Mouse (Mus musculus): ENCODE data around the gene Dag1. TPM values are rescaled to one million over a fixed set of nuclear protein-coding genes. Genes with fewer than 3 reads are reported as not detected.

Gene Dag1
- polyA plus RNA-seq, 1 experiment: 15.5 TPM

DNA sequence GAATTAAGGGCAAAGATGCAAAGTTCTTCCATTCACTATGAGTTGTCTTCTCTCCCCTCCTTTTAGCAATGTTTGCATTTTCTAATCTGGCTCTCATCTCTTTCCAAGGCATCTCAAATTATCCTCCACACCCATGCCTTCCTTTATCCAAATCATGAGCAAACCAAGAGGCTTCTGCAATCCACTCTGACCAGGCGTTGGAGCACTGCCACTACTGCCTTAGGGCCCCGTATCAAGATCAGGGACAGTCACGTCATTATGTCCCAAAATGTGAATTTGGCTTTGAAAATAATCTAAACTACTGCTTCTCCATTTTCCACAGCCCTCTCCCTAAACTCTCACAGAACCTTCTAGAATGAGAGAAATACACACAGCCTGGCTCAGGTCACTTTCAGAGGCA, 19.2 kb downstream of the Dag1 start:
- DNase-seq (ENCODE audit: low read depth in 1 of 2, low spot score in 2 of 2): no peak
- no peaks in the 10 kb centered on the region for H3K27me3 ChIP-seq (ENCODE audit: control insufficient read depth, insufficient read depth, low read length)
- WGBS: 86% methylated on average over 3 of the region's 3 CpGs
- no peak overlapping the region for H3K4me3 ChIP-seq (ENCODE audit: extremely low read depth, insufficient read depth, insufficient read length)
- no peak for TF ChIP-seq POLR2A (IDR thresholded peaks at IDR 0.05; ENCODE audit: low read depth, low read length)
- TF ChIP-seq CTCF (IDR thresholded peaks at IDR 0.05; ENCODE audit: extremely low read depth, insufficient read depth, insufficient read length, insufficient replicate concordance): no peak
- no peaks in the 10 kb centered on the region; the same call in 1 of the 2 replicates for H3K36me3 ChIP-seq (ENCODE audit: control insufficient read depth, insufficient read depth, low read length)
- H3K4me1 ChIP-seq (ENCODE audit: control insufficient read depth, insufficient read depth, insufficient read length): no peaks in the 10 kb centered on the region
- no peak overlapping the region for H3K27ac ChIP-seq (ENCODE audit: insufficient read depth, low read length)

DNA sequence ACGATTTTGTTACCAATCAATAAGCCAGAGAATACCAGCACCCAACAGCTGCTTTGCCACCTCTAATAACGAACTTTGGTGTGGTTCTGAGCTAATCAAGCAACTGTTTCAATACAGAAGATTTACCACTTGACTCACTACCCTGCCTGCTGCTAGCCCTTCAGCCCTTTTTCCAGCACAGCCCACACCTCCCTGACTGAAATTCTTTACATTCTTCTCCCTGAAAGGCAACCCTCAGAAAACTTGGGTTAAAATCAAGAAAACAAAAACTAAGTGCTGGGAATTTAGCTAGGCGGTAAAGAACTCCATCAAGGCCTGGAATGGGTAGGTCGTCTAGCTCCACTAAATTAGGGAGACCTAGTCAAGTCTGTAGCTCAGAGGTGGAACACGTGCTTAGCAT, 23.8 kb downstream of the Dag1 start:
- 91% methylated on average over 5 of the region's 5 CpGs for WGBS
- H3K4me1 ChIP-seq (ENCODE audit: control insufficient read depth, insufficient read depth, insufficient read length): no peaks in the 10 kb centered on the region
- no peak overlapping the region for H3K4me3 ChIP-seq (ENCODE audit: extremely low read depth, insufficient read depth, insufficient read length)
- no peak for DNase-seq (ENCODE audit: low read depth in 1 of 2, low spot score in 2 of 2)
- H3K27ac ChIP-seq (ENCODE audit: insufficient read depth, low read length): no peak overlapping the region
- no peak for TF ChIP-seq CTCF (IDR thresholded peaks at IDR 0.05; ENCODE audit: extremely low read depth, insufficient read depth, insufficient read length, insufficient replicate concordance)
- TF ChIP-seq POLR2A (IDR thresholded peaks at IDR 0.05; ENCODE audit: low read depth, low read length): no peak
- no peaks in the 10 kb centered on the region for H3K27me3 ChIP-seq (ENCODE audit: control insufficient read depth, insufficient read depth, low read length)
- H3K36me3 ChIP-seq (ENCODE audit: control insufficient read depth, insufficient read depth, low read length): no peaks in the 10 kb centered on the region; the same call in 1 of the 2 replicates

DNA sequence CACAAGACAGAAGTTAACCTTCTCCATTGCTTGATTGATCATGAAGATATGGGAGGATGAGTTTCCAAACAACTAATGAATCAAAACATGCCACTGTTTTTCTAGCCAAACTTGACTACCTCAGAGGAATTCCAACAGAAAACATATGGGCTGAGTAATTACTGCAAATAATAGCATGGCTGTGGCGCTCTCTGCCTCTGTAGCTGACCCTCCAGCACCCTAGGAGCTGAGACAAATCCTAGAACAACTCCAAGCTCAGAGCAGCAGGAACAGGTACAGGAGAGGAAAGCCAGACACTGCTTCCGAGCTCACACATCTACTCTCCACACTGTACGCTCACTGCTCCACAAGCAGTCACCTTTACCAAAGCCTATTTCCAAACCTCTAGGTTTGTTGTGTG, 24.9 kb downstream of the Dag1 start:
- 98% methylated on average over 3 of the region's 3 CpGs for WGBS
- DNase-seq (ENCODE audit: low read depth in 1 of 2, low spot score in 2 of 2): no peak
- Histone ChIP-seq H3K4me3 (ENCODE audit: extremely low read depth, insufficient read depth, insufficient read length) (no peak overlapping the region), H3K27ac (ENCODE audit: insufficient read depth, low read length) (no peak overlapping the region), H3K36me3 (ENCODE audit: control insufficient read depth, insufficient read depth, low read length) (no peaks in the 10 kb centered on the region), H3K27me3 (ENCODE audit: control insufficient read depth, insufficient read depth, low read length) (no peaks in the 10 kb centered on the region), H3K4me1 (ENCODE audit: control insufficient read depth, insufficient read depth, insufficient read length) (no peaks in the 10 kb centered on the region)
- TF ChIP-seq POLR2A (IDR thresholded peaks at IDR 0.05; ENCODE audit: low read depth, low read length) (no peak), CTCF (IDR thresholded peaks at IDR 0.05; ENCODE audit: extremely low read depth, insufficient read depth, insufficient read length, insufficient replicate concordance) (no peak)

DNA sequence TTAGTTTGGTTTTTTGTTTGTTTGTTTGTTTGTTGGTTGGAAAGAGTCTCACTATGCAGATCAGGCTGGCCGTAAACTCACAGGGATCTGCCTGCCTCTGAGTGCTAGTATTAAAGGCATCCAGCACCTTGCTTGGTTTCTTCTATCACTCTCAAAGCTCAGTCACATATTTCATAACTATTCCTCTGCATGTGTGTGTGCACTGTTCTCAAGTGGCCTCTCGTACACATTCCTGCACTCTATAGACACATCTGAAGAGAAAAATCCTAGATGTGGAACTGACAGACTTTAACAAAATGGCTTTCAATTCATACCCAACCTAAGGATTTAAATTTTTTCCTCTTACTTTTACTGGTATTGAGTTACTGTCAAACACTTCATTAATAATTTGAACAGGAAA, 25.4 kb downstream of the Dag1 start:
- no peak overlapping the region for H3K27ac ChIP-seq (ENCODE audit: insufficient read depth, low read length)
- 91% methylated on average over 2 of the region's 2 CpGs for WGBS
- H3K4me1 ChIP-seq (ENCODE audit: control insufficient read depth, insufficient read depth, insufficient read length): no peaks in the 10 kb centered on the region
- no peaks in the 10 kb centered on the region for H3K27me3 ChIP-seq (ENCODE audit: control insufficient read depth, insufficient read depth, low read length)
- DNase-seq (ENCODE audit: low read depth in 1 of 2, low spot score in 2 of 2): no peak
- TF ChIP-seq POLR2A (IDR thresholded peaks at IDR 0.05; ENCODE audit: low read depth, low read length) (no peak), CTCF (IDR thresholded peaks at IDR 0.05; ENCODE audit: extremely low read depth, insufficient read depth, insufficient read length, insufficient replicate concordance) (no peak)
- no peaks in the 10 kb centered on the region for H3K36me3 ChIP-seq (ENCODE audit: control insufficient read depth, insufficient read depth, low read length)
- no peak overlapping the region for H3K4me3 ChIP-seq (ENCODE audit: extremely low read depth, insufficient read depth, insufficient read length)

DNA sequence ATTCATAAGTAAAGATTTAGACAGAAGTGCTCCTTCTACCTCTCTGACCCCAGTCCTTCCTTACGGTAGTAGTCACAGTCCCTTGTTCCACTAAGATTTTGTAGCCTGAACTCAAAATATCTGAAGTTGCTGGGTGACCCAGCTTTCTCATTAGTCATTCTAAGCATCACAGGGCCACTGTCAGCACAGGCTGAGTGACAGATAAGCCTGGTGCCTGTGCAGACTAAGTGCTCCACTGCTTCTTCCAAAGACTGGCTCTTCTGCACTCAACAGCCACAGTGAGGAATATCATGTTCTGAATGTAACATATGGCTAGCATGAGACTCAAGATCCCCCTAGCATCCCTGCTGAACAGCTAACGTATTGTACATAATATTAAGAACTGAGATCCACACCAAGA, 29.1 kb downstream of the Dag1 start:
- Histone ChIP-seq H3K36me3 (ENCODE audit: control insufficient read depth, insufficient read depth, low read length) (no peaks in the 10 kb centered on the region), H3K27ac (ENCODE audit: insufficient read depth, low read length) (no peak overlapping the region), H3K27me3 (ENCODE audit: control insufficient read depth, insufficient read depth, low read length) (no peaks in the 10 kb centered on the region), H3K4me1 (ENCODE audit: control insufficient read depth, insufficient read depth, insufficient read length) (no peaks in the 10 kb centered on the region), H3K4me3 (ENCODE audit: extremely low read depth, insufficient read depth, insufficient read length) (no peak overlapping the region)
- DNase-seq (ENCODE audit: low read depth in 1 of 2, low spot score in 2 of 2): no peak
- WGBS: 91% methylated on average over 2 of the region's 2 CpGs
- no peak for TF ChIP-seq POLR2A (IDR thresholded peaks at IDR 0.05; ENCODE audit: low read depth, low read length)
- TF ChIP-seq CTCF (IDR thresholded peaks at IDR 0.05; ENCODE audit: extremely low read depth, insufficient read depth, insufficient read length, insufficient replicate concordance): no peak

DNA sequence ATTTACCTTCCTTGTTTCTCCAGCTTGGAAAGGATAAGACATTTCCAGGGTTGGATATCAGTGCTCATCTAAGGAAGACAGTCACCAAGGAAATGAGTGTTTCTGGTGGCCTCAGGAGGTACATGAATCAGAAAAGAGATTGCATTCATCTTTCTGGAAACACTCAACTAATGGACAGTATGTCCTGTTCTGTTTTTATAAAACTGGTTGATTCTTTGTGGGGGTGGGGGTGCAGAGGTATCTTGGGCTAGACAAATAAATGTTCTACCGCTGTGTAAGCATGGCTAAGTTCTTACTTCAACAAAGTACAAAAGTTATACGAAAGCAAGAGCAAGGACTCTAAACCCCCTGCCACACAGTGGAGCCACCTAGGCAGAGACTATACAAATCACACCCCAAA, 30.9 kb downstream of the Dag1 start:
- H3K4me3 ChIP-seq (ENCODE audit: extremely low read depth, insufficient read depth, insufficient read length): no peak overlapping the region
- WGBS: 93% methylated on average over 2 of the region's 2 CpGs
- no peak for DNase-seq (ENCODE audit: low read depth in 1 of 2, low spot score in 2 of 2)
- no peaks in the 10 kb centered on the region for H3K36me3 ChIP-seq (ENCODE audit: control insufficient read depth, insufficient read depth, low read length)
- TF ChIP-seq POLR2A (IDR thresholded peaks at IDR 0.05; ENCODE audit: low read depth, low read length) (no peak), CTCF (IDR thresholded peaks at IDR 0.05; ENCODE audit: extremely low read depth, insufficient read depth, insufficient read length, insufficient replicate concordance) (no peak)
- H3K27me3 ChIP-seq (ENCODE audit: control insufficient read depth, insufficient read depth, low read length): no peaks in the 10 kb centered on the region
- no peak overlapping the region for H3K27ac ChIP-seq (ENCODE audit: insufficient read depth, low read length)
- H3K4me1 ChIP-seq (ENCODE audit: control insufficient read depth, insufficient read depth, insufficient read length): no peaks in the 10 kb centered on the region

DNA sequence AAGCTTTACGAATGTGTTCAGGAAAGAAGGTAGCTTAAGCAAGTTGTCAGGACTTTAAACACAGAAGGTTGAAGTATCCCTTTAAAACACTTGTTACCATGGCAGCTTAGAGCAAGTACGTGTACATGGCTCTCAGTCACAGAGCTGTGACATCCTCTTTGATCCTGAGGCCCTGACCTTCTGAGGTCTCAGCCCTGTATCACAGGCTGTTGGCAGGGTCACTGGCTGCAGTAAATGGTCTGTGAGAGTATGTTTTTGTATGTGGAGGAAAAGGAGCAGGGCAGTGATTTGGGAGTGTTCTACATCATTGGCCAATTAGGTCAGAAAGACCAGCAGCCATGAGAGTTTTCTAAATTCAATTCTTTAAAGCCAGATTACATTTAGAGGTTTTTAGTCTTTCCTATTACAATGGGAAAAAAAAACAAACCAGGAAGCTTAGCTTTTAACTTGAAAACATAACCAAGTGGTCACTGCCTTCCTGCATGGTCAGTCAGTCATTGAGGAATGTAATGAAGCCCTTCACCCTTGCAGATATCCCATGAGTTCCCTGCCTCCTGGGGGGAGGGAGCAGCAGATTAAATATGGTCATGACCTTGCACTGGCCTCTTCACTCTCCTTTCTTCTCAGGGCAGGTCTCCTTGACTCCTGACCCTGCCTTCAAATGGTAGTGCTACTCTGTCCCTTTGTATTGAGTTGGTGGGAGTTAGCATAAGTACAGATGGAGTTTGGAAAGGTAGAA, 35.7 kb downstream of the Dag1 start:
- no peak for TF ChIP-seq POLR2A (IDR thresholded peaks at IDR 0.05; ENCODE audit: low read depth, low read length)
- no peak for TF ChIP-seq CTCF (IDR thresholded peaks at IDR 0.05; ENCODE audit: extremely low read depth, insufficient read depth, insufficient read length, insufficient replicate concordance)
- H3K27ac ChIP-seq (ENCODE audit: insufficient read depth, low read length): no peak overlapping the region
- H3K27me3 ChIP-seq (ENCODE audit: control insufficient read depth, insufficient read depth, low read length): no peaks in the 10 kb centered on the region
- 80% methylated on average over 2 of the region's 2 CpGs for WGBS
- H3K4me1 ChIP-seq (ENCODE audit: control insufficient read depth, insufficient read depth, insufficient read length): no peaks in the 10 kb centered on the region; the same call in 1 of the 2 replicates
- H3K36me3 ChIP-seq (ENCODE audit: control insufficient read depth, insufficient read depth, low read length): no peaks in the 10 kb centered on the region
- H3K4me3 ChIP-seq (ENCODE audit: extremely low read depth, insufficient read depth, insufficient read length): no peak overlapping the region
- no peak for DNase-seq (ENCODE audit: low read depth in 1 of 2, low spot score in 2 of 2)

Measured in spleen, adult 2 months (tissue).